In genomic region chr12:44176331-44177037, GRCm38 (mm10) we compare ENCODE assay signal across 10 mouse cellular contexts. TPM values are rescaled to one million over a fixed set of nuclear protein-coding genes. Genes with fewer than 3 reads are reported as not detected.
DNase-seq lines count a peak whose midpoint lies in the region; ATAC-seq and TF ChIP-seq lines count a peak whose summit lies in the region.
"Had no signal": no experiment of that assay in that cellular context is flagged by ENCODE, and none has a peak within 500 bp of the region (broad histone marks: within the 10 kb centered on the region; RNA-seq: fewer than 3 reads in every experiment).

No protein-coding gene starts in this region.

- TF ChIP-seq CTCF in kidney, postnatal 0 days (IDR thresholded peaks at IDR 0.05; ENCODE audit: low read depth) = no peak
- TF ChIP-seq CTCF in thymus, adult 2 months (IDR thresholded peaks at IDR 0.05; ENCODE audit: borderline replicate concordance, control insufficient read depth, extremely low read depth, insufficient read depth, low read length, poor library complexity) = no peak

- no peak overlapping the region for H3K27ac ChIP-seq in kidney, embryonic 14.5 days (ENCODE audit: low read depth, low read length)
- no peak overlapping the region for H3K27ac ChIP-seq in embryonic facial prominence, embryonic 14.5 days (replicated peaks; ENCODE audit: low read depth, low read length)
- no peak overlapping the region for H3K27ac ChIP-seq in kidney, postnatal 0 days
- peak overlapping the region; percentile 71 for H3K27ac ChIP-seq in midbrain, embryonic 15.5 days
- H3K27ac ChIP-seq in thymus, adult 2 months (ENCODE audit: control insufficient read depth, insufficient read depth, low read length) = no peak overlapping the region
- H3K27ac ChIP-seq: liver, embryonic 13.5 days had no signal

- DNase-seq in kidney, adult 8-10 months = no peak
- DNase-seq in embryonic facial prominence, embryonic 14.5 days (ENCODE audit: low spot score) = peak; percentile 24
- peak; percentile 27 for DNase-seq in kidney, postnatal 0 days (ENCODE audit: low spot score)
- DNase-seq in thymus, postnatal 0 days (ENCODE audit: low spot score) = no peak
- no peak for DNase-seq in thymus, adult 2 months
- DNase-seq: cerebellum, adult 2 months; liver, embryonic 13.5 days had no signal

- no peaks in the 10 kb centered on the region for H3K27me3 ChIP-seq in kidney, embryonic 14.5 days (ENCODE audit: control insufficient read depth, insufficient read depth, low read length)
- no peaks in the 10 kb centered on the region for H3K27me3 ChIP-seq in embryonic facial prominence, embryonic 14.5 days (replicated peaks; ENCODE audit: control insufficient read depth, insufficient read depth, low read length)
- H3K27me3 ChIP-seq in kidney, postnatal 0 days (ENCODE audit: insufficient read depth, low read length) = no peaks in the 10 kb centered on the region
- no peaks in the 10 kb centered on the region for H3K27me3 ChIP-seq in midbrain, embryonic 15.5 days (replicated peaks)
- no peaks in the 10 kb centered on the region for H3K27me3 ChIP-seq in thymus, adult 2 months (ENCODE audit: control insufficient read depth, insufficient read depth, low read length)
- H3K27me3 ChIP-seq: liver, embryonic 13.5 days had no signal

- H3K36me3 ChIP-seq in kidney, embryonic 14.5 days (ENCODE audit: control insufficient read depth, insufficient read depth, low read length) = no peaks in the 10 kb centered on the region
- no peaks in the 10 kb centered on the region for H3K36me3 ChIP-seq in embryonic facial prominence, embryonic 14.5 days (ENCODE audit: control insufficient read depth, insufficient read depth, low read length)
- no peaks in the 10 kb centered on the region for H3K36me3 ChIP-seq in kidney, postnatal 0 days (ENCODE audit: insufficient read depth, low read length)
- no peaks in the 10 kb centered on the region for H3K36me3 ChIP-seq in midbrain, embryonic 15.5 days (replicated peaks)
- no peaks in the 10 kb centered on the region for H3K36me3 ChIP-seq in thymus, adult 2 months (ENCODE audit: control insufficient read depth, insufficient read depth, low read length)
- H3K36me3 ChIP-seq: liver, embryonic 13.5 days had no signal

- H3K4me2 ChIP-seq in kidney, embryonic 14.5 days (replicated peaks; ENCODE audit: low read depth, low read length) = peak overlapping the region; percentile 26; the same call in 1 of the 2 replicates
- no peak overlapping the region for H3K4me2 ChIP-seq in embryonic facial prominence, embryonic 14.5 days (ENCODE audit: low read depth, low read length)
- H3K4me2 ChIP-seq in kidney, postnatal 0 days (ENCODE audit: low read length) = peak overlapping the region; percentile 27; the same call in 1 of the 2 replicates
- H3K4me2 ChIP-seq in midbrain, embryonic 15.5 days = peak overlapping the region; percentile 18
- H3K4me2 ChIP-seq: liver, embryonic 13.5 days had no signal

- H3K4me3 ChIP-seq in kidney, embryonic 14.5 days (ENCODE audit: low read length) = no peak overlapping the region
- no peak overlapping the region for H3K4me3 ChIP-seq in embryonic facial prominence, embryonic 14.5 days (ENCODE audit: low read depth, low read length)
- 0 out of 2 replicates have a peak overlapping the region, but pooled peaks have one; percentile 4 for H3K4me3 ChIP-seq in kidney, postnatal 0 days (replicated peaks; ENCODE audit: low read depth, low read length)
- H3K4me3 ChIP-seq in midbrain, embryonic 15.5 days = no peak overlapping the region
- no peak overlapping the region for H3K4me3 ChIP-seq in thymus, adult 2 months (ENCODE audit: control insufficient read depth, insufficient read depth, low read length)
- H3K4me3 ChIP-seq: liver, embryonic 13.5 days had no signal

- TF ChIP-seq POLR2A in thymus, adult 2 months (IDR thresholded peaks at IDR 0.05; ENCODE audit: control insufficient read depth, extremely low read depth, insufficient read depth, low read length, poor library complexity) = no peak

- ATAC-seq in kidney, embryonic 14.5 days (ENCODE audit: low FRiP score, low TSS enrichment) = no peak
- no peak for ATAC-seq in embryonic facial prominence, embryonic 14.5 days (ENCODE audit: low read depth)
- no peak for ATAC-seq in kidney, postnatal 0 days (replicated peaks; ENCODE audit: low FRiP score, low read depth)
- peak; percentile 69 for ATAC-seq in midbrain, embryonic 15.5 days (replicated peaks)
- ATAC-seq in monocyte, adult 5-6 weeks (replicated peaks; ENCODE audit: insufficient number of reproducible peaks, low FRiP score, low TSS enrichment, poor library complexity, severe bottlenecking) = no peak

- WGBS in kidney, embryonic 14.5 days = 34% methylated on average over 10 of the region's 10 CpGs
- 40% methylated on average over 10 of the region's 10 CpGs for WGBS in embryonic facial prominence, embryonic 14.5 days
- 28% methylated on average over 10 of the region's 10 CpGs for WGBS in kidney, postnatal 0 days
- WGBS in midbrain, embryonic 15.5 days = 32% methylated on average over 10 of the region's 10 CpGs
- WGBS in thymus, adult 2 months = 63% methylated on average over 10 of the region's 10 CpGs

- H3K9ac ChIP-seq in kidney, embryonic 14.5 days (ENCODE audit: low read depth, low read length) = no peak overlapping the region
- H3K9ac ChIP-seq in embryonic facial prominence, embryonic 14.5 days (ENCODE audit: low read depth, low read length) = no peak overlapping the region
- no peak overlapping the region for H3K9ac ChIP-seq in kidney, postnatal 0 days (ENCODE audit: low read depth, low read length)
- no peak overlapping the region for H3K9ac ChIP-seq in midbrain, embryonic 15.5 days
- H3K9ac ChIP-seq: liver, embryonic 13.5 days had no signal

- H3K9me3 ChIP-seq in kidney, embryonic 14.5 days (ENCODE audit: control insufficient read depth, low read length) = no peaks in the 10 kb centered on the region
- no peaks in the 10 kb centered on the region for H3K9me3 ChIP-seq in embryonic facial prominence, embryonic 14.5 days (ENCODE audit: control insufficient read depth, low read length)
- no peaks in the 10 kb centered on the region for H3K9me3 ChIP-seq in kidney, postnatal 0 days (replicated peaks; ENCODE audit: low read length)
- H3K9me3 ChIP-seq in midbrain, embryonic 15.5 days = no peaks in the 10 kb centered on the region
- H3K9me3 ChIP-seq: liver, embryonic 13.5 days had no signal

- H3K4me1 ChIP-seq in kidney, embryonic 14.5 days (ENCODE audit: control insufficient read depth, insufficient read depth, low read length) = 0 out of 2 replicates have a peak, but pooled peaks cover 6% of the 10 kb centered on the region
- no peaks in the 10 kb centered on the region for H3K4me1 ChIP-seq in embryonic facial prominence, embryonic 14.5 days (ENCODE audit: control insufficient read depth, insufficient read depth, low read length)
- H3K4me1 ChIP-seq in kidney, postnatal 0 days (replicated peaks; ENCODE audit: insufficient read depth, low read length) = no peaks in the 10 kb centered on the region
- H3K4me1 ChIP-seq in midbrain, embryonic 15.5 days = peaks cover 16% of the 10 kb centered on the region
- H3K4me1 ChIP-seq in thymus, adult 2 months (replicated peaks; ENCODE audit: control insufficient read depth, insufficient read depth, low read length) = 0 out of 2 replicates have a peak, but pooled peaks cover 2% of the 10 kb centered on the region
- H3K4me1 ChIP-seq: liver, embryonic 13.5 days had no signal

RNA-seq across cellular contexts. Expression of gene Dnajb9, which starts 33.6 kb away (rescaled TPM):
- 20.6 and 25.6 TPM in 2 replicates for polyA plus RNA-seq in kidney, embryonic 14.5 days (2014; fragmentation: Nextera tagmentation; extraction: Ambion mirVana)
- polyA plus RNA-seq in embryonic facial prominence, embryonic 14.5 days (2014; fragmentation: Nextera tagmentation; extraction: Ambion mirVana) = 27.5 and 31.4 TPM in 2 replicates
- polyA plus RNA-seq in kidney, postnatal 0 days (2015; fragmentation: Nextera tagmentation; extraction: Ambion mirVana) = 38.9 and 39.0 TPM in 2 replicates
- 30.4 and 31.5 TPM in 2 replicates for polyA plus RNA-seq in midbrain, embryonic 15.5 days (2015; fragmentation: Nextera tagmentation; extraction: Ambion mirVana)
- 20.0 and 23.9 TPM in 2 replicates for polyA plus RNA-seq in thymus, postnatal 0 days (2015; fragmentation: Nextera tagmentation; extraction: Ambion mirVana)
- 99.3 to 127 TPM (median 119 TPM) in 3 replicates for total RNA-seq in monocyte, adult 5-6 weeks (2017)
- polyA plus RNA-seq in thymus, adult 2 months (2012; rRNA removed) = 1.9 and 2.4 TPM in 2 replicates

RNA-seq across cellular contexts. Expression of gene Pnpla8, which starts 44.7 kb away (rescaled TPM):
- 45.7 and 73.3 TPM in 2 replicates for polyA plus RNA-seq in kidney, embryonic 14.5 days (2014; fragmentation: Nextera tagmentation; extraction: Ambion mirVana)
- polyA plus RNA-seq in embryonic facial prominence, embryonic 14.5 days (2014; fragmentation: Nextera tagmentation; extraction: Ambion mirVana) = 72.7 and 78.6 TPM in 2 replicates
- polyA plus RNA-seq in kidney, postnatal 0 days (2015; fragmentation: Nextera tagmentation; extraction: Ambion mirVana) = 91.9 and 97.1 TPM in 2 replicates
- 130 and 136 TPM in 2 replicates for polyA plus RNA-seq in midbrain, embryonic 15.5 days (2015; fragmentation: Nextera tagmentation; extraction: Ambion mirVana)
- polyA plus RNA-seq in thymus, postnatal 0 days (2015; fragmentation: Nextera tagmentation; extraction: Ambion mirVana) = 49.1 and 51.5 TPM in 2 replicates
- total RNA-seq in monocyte, adult 5-6 weeks (2017) = 44.8 to 55.6 TPM (median 51.6 TPM) in 3 replicates
- 8.1 and 10.5 TPM in 2 replicates for polyA plus RNA-seq in thymus, adult 2 months (2012; rRNA removed)

Comparison
In these comparisons a context has a peak if more than half of its experiments do, and no peak if none do; other contexts are left out.
1. DNase-seq: peak in embryonic facial prominence, embryonic 14.5 days (single experiment) and kidney, postnatal 0 days (single experiment); none in kidney, adult 8-10 months (0 of 2), thymus, postnatal 0 days (single experiment) and thymus, adult 2 months (single experiment).